Mouse (Mus musculus) mature B cell (primary cell): ENCODE measurements around the gene Ctrl.

Experiments
- in situ Hi-C: fragments of 300-500 bp; cut with MboI; formaldehyde crosslinking; loops from 2 replicates; pipeline ENCODE4 v1.14.3; 2019

Ctrl gene

DNA sequence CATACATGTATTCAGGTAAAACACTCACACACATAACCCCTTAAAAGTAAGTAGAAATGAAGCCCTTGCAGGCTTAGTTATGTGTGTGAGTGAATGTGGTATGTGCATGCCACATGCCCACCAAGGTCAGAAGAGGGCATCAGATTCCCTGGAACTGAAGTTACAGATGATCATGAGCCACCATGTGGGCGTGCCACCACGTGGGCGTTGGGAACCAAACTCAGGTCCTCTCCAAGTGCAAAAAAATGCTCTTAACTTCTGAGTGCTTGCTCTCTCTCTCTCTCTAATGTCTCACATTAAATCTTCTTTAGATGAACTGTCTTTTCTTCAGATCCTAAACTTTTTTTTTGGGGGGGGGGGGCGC, 4.6 kb upstream of the Ctrl start, which contains the start of gene Psmb10:
Gene Psmb10, minus strand, starts transcription at position 139 of the 364 bp plus-strand sequence.
- in situ Hi-C loops = loop anchor here (25.0 kb wide), 1 partner anchor 226 kb away; the partner anchor contains the start of genes 4933405L10Rik, Acd, Enkd1 and Pard6a

GRCm38 (mm10) chr8:105937496-105938305, 4.0 kb upstream of the Ctrl start:
- in situ Hi-C loops = loop anchor here (25.0 kb wide), 1 partner anchor 225 kb away; the partner anchor contains the start of genes 4933405L10Rik, Acd, Enkd1 and Pard6a

DNA sequence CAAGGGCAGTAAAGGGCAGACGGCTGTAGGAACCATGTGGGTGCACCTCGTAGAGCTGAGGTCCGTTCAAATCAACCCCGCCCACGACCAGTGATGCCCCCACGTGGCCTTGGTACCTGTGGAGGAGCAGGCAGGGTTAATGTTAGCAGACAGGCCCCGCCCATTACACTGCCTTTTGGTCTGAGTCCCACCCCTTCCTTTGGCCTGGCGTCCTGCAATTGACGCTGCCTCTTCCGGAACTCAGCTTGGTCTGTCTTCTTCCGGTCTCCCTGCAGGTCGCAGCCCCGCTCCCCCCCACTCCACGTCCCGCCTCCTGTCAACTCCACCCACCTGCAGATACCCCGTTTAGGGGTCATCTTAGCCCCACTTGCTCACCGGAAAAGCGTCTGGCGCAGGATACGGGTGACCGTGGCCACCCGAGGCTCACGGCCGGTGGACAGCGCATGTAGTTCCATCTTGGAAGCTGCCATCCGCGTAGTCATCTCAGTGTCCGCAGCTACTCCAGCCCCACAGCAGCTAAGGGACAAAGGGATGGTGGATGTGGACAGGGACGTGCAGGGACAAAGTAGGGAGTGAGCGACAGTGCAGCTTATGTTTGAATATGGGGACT, 3.3 kb upstream of the Ctrl start:
- in situ Hi-C loops = loop anchor here (25.0 kb wide), 1 partner anchor 225 kb away; the partner anchor contains the start of genes 4933405L10Rik, Acd, Enkd1 and Pard6a

DNA sequence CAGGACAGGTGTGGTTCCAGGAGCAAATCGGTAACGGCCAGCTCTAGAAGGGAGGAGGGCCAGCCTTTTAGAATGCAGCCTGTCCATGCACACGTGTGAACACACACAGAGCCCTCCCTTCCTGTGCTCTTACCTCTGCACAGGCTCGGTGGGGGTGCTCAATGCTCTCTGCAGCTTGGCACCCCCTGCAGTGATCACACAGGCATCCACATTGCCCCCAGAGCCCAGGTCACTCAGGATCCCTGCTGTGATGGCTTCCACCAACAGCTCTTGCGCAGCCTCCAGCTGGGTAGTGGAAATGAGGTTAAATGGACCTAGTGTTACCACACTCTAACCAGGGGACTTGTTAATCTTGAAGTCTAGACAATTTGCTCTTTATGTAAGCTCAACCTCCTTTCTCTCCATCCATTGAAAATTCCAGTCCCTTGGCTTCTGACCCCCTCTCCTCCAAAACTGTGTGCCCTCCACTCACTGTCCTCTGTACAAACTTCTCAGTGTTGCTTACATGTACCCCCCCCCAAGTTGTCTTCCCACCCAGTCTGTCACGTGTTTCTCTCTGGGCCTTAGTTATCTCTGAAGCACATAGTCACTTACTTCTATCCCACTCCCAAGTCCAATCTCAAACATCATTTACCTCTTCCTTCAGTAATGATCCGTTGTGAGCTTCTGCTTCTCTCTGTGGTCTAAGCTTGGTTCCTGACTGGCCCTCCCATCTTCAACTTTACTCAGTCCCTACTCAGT, 2.4 kb upstream of the Ctrl start:
- in situ Hi-C loops = loop anchor here (25.0 kb wide), 1 partner anchor 224 kb away; the partner anchor contains the start of genes 4933405L10Rik, Acd, Enkd1 and Pard6a

DNA sequence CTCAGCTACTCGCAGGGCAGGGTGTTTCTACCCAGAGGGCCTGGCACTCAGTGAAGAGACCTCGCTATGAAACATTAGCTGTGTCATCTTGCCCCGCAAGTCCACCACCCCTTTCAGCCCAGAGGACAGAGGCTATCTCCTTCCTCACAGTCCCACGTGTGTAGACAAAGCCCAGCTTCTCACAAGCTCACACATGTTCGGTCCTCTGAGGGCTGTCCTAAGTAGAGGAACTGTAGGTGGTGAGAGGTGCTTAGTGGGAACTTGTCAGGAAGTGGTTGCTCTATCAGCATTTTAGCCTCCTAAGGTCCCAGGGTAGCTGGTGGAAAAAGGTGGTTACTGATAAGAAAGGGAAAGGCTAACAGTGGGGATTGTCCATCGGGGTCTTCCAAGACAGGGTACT, 1.4 kb upstream of the Ctrl start:
- in situ Hi-C loops = loop anchor here (25.0 kb wide), 1 partner anchor 223 kb away; the partner anchor contains the start of genes 4933405L10Rik, Acd, Enkd1 and Pard6a

- in situ Hi-C loops = loop anchor here (25.0 kb wide), 1 partner anchor 220 kb away; the partner anchor contains the start of genes 4933405L10Rik, Acd, Enkd1 and Pard6a
These were observed 1.1 kb downstream of the Ctrl start for GRCm38 (mm10) chr8:105932525-105932924.

DNA sequence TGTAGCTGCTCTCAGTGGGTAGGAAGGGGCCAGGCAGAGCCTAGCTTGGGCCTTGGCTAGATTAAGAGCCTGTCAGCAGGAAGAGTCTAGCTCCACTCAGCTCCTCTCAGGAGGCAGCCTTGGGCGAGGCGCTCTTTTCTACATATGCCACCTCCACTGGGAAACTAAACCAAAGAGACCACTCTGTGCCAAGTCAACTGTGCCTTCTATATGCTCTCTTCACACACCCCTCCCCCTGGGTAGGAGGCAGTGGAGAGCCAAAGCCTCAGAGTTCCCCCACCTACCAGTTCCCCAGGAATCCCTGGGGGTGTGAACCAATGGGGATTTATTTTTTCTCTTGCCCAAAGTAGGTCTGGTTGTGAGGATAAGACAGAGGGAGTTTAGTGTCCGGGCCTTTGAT, 2.4 kb downstream of the Ctrl start:
- in situ Hi-C loops = loop anchor here (25.0 kb wide), 1 partner anchor 219 kb away; the partner anchor contains the start of genes 4933405L10Rik, Acd, Enkd1 and Pard6a

- in situ Hi-C loops = loop anchor here (25.0 kb wide), 1 partner anchor 218 kb away; the partner anchor contains the start of genes 4933405L10Rik, Acd, Enkd1 and Pard6a
These were observed 3.1 kb downstream of the Ctrl start for GRCm38 (mm10) chr8:105930602-105931001.

- in situ Hi-C loops = loop anchor here (25.0 kb wide), 1 partner anchor 213 kb away; the partner anchor contains the start of genes 4933405L10Rik, Acd, Enkd1 and Pard6a
These were observed 8.5 kb downstream of the Ctrl start for GRCm38 (mm10) chr8:105925123-105925522.

DNA sequence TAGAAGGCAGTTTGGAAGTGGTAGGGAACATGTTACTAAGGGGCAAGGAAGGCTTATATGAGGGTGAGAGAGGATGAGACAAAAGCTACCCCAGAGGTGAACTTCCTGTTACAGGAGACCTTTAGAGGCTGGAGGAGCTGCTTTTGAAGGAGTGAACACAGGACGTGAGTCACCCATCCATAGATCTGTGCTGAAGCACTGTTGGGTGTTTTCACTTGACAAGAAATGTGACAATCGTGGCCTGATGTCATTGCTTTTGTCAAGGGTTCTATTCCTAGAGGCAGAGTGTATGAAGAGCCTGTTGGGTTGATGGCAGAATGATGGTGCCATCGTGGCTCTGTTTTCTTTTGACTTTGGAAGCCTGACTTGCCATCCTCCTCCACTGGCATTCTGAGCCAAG, 14.3 kb downstream of the Ctrl start:
- in situ Hi-C loops = no loop called here

- in situ Hi-C loops = no loop called here
These were observed 32.6 kb downstream of the Ctrl start for GRCm38 (mm10) chr8:105900941-105901616.

- in situ Hi-C loops = no loop called here
These were observed 33.3 kb downstream of the Ctrl start, which contains the start of gene Pskh1 for GRCm38 (mm10) chr8:105900180-105900940. Gene Pskh1, plus strand, starts transcription at chr8:105900441.

- in situ Hi-C loops = no loop called here
These were observed 35.7 kb downstream of the Ctrl start for GRCm38 (mm10) chr8:105897801-105898480.

DNA sequence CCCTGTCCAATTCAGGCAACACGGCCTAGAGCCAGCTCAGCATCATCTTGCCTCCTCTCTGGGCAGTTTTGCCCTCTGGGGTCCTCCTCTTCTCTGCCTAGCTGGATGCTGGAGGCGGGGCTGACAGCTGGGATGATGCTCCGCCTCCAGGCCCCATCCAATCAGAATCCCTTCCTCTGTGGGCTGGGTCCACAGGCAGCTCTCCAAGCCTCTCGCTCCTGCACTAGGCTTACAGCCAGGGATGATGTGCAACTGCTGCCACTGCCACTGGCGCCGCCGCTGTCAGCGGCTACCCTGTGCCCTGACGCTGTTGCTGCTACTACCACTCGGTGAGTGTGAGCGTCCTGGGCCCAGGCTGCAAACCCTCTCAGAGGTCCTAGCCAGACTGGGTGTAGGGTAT, 40.3 kb downstream of the Ctrl start, which contains the start of gene Nrn1l:
Gene Nrn1l, plus strand, starts transcription at position 229 of the 400 bp plus-strand sequence.
- in situ Hi-C loops = no loop called here

GRCm38 (mm10) chr8:105892432-105892831, 41.2 kb downstream of the Ctrl start:
- in situ Hi-C loops = no loop called here

GRCm38 (mm10) chr8:105890870-105891269, 42.8 kb downstream of the Ctrl start:
- in situ Hi-C loops = no loop called here

GRCm38 (mm10) chr8:105889756-105890465, 43.8 kb downstream of the Ctrl start:
- in situ Hi-C loops = no loop called here
